Mouse (Mus musculus): ENCODE measurements around the gene Kdm5a. TPM values are rescaled to one million over a fixed set of nuclear protein-coding genes. Genes with fewer than 3 reads are reported as not detected.

Kdm5a gene
- polyA plus RNA-seq, 3 experiments from 2014 or later = 67.6 to 97.2 (median 82.3) TPM

- ATAC-seq = no peak
These were observed 108.7 kb downstream of the Kdm5a start for GRCm38 (mm10) chr6:120472455-120473140.

DNA sequence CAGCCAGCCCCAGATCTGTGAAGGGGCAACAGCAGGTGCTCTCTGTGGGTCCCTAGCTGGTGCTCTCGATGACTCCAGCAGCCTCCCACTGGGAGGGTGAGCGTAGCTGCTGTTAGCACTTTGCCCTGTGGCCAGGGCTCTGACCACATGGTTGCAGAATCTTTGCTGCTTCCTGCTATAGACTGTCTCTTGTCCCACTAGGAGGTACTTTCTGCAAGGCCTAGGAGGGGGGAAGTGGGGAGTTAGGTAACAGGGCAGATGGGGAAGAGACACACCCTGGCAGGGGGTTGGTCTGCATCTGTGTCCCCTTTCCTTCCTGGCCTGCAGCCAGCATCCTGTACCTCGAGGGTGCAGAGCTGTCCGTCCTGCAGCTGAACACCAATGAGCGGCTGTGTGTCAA lies 109.5 kb downstream of the Kdm5a start:
- ATAC-seq = no peak

- ATAC-seq = no peak
These were observed 111.4 kb downstream of the Kdm5a start for GRCm38 (mm10) chr6:120475288-120475687.

GRCm38 (mm10) chr6:120479302-120479701 lies 115.4 kb downstream of the Kdm5a start:
- ATAC-seq = no peak

DNA sequence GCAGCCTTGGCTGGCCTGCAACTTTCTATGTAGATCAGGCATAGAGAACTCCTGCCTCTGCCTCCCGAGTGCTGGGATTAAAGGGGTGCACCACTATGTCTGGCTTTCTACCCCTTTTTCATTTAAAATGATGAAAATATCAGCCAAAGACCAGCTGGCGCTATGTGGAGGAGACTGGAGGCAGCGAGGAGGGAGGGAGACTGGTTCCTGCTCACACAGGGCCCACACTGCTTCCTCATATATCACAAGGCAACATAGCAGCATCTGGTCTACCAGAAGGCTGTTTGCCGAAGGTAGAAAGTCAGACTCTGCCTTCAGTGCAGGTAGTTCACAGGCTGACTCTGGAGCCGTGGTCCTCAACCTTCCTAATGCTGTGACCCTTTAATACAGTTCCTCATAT lies 116.4 kb downstream of the Kdm5a start:
- ATAC-seq = no peak

- no peak for ATAC-seq
These were observed 117.6 kb downstream of the Kdm5a start for GRCm38 (mm10) chr6:120481538-120481937.

GRCm38 (mm10) chr6:120482021-120482420 lies 118.1 kb downstream of the Kdm5a start:
- no peak for ATAC-seq

GRCm38 (mm10) chr6:120482756-120483155 lies 118.8 kb downstream of the Kdm5a start:
- ATAC-seq = peak; percentile 4

DNA sequence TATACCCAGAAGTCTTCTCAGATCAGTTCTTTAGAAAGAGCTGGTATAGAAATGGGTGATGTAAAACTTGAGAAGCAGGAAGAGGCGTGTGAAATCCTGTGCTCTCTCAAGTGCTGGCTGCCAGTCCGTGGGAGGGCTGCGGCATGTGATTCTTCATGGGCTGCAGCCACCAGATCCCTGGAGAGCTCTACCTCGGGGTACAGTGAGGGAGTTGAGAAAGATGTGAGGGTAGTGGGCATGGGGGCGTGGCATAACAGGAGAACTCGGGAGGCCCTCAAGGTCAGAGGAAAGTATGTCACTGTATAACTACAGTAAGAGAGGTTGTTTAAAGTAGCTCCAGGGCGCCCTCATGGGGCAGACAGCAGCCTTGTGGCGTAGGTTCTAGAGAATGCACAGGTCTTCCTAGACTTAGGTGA lies 119.3 kb downstream of the Kdm5a start:
- peak; percentile 58 for ATAC-seq

GRCm38 (mm10) chr6:120485038-120485437 lies 121.1 kb downstream of the Kdm5a start:
- no peak for ATAC-seq

DNA sequence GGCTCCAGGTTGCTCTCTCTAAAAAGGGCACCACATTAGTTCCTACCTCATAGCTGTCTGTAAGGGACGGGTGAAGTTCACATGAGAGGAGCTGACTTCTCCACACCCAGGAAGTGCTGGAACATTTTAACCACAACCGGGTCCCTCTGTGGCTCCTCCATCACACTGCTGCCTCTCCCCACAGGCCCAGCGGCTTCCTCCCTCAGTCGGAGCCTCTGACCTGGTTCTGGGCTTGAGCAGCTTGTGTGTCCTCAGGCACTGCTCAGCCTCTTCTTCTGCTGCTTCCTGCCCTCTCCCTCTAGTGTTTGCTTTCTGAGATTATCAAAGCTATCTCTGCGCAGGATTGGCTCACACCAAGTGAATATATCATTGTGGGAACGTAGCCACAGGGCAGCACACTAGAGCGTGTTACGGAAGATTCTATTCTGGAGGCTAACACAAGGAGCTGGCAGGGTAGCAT lies 122.2 kb downstream of the Kdm5a start:
- peak; percentile 65 for ATAC-seq

DNA sequence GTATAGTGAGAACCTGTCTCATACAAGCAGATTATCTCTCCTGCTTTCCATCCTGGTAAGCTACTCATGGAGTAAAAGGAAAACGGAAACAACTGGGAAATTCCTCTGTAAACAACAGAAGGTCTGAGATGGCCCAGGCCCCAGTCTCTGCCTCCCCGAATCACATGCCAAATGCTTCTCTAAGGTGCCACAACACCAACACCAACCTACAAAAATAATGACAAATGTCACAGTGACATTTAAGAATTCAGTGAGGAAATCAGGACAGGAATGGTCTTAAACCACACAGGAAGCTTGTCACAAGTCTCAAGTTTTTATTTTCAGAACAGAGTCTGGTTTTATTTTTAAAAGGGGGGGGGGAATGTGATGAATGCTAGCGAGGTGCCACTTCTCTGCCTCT lies 124.7 kb downstream of the Kdm5a start:
- peak; percentile 29 for ATAC-seq

DNA sequence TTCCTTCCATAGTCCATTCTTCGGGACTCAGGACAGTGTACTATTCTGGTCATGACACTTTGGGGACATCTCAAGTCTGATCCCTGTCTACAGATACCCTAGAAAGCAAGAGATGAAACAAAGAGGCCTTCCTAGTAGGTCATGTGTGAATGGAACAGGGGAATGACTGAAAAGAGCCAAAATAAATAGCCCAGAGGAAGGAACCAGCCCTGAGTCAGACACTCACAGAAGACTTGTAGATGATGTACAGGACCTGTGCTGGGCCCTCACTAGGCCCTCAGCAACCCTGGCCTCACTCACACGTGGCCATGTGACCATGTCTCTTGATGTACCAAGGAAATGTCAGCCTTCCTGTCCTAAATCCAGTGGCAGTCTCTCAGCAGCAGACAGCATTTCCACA lies 125.5 kb downstream of the Kdm5a start:
- no peak for ATAC-seq

DNA sequence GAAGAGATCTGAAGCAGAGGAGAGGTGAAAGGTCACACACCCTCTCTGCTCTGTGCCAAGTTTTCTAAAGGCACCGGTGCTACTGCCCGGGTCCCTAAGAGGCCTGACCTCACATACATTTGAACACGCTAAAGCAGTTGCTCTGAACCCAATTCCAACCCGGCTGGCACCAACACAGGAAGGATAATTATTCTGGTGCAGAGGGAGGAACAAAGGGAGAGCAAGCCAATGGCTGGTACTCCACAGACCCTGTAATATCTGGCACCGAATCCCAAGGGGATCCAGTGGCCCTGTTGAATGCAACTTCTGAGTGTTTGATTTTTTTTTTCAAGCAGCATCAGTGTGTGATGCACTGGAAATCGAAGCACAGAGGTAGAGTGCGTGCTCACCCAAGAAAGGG lies 127.1 kb downstream of the Kdm5a start:
- ATAC-seq = no peak

- peak; percentile 39 for ATAC-seq
These were observed 128.1 kb downstream of the Kdm5a start for GRCm38 (mm10) chr6:120491862-120492498.

GRCm38 (mm10) chr6:120492499-120493373 lies 128.8 kb downstream of the Kdm5a start:
- ATAC-seq = peak; percentile 36

- peak; percentile 19 for ATAC-seq
These were observed 129.7 kb downstream of the Kdm5a start, which contains the start of gene Tmem121b for GRCm38 (mm10) chr6:120493374-120494181. Gene Tmem121b (minus strand): TSS chr6:120493807.

Other genes with a start within 250 kb of the Kdm5a start
- gene D330020A13Rik, start 69.8 kb upstream of the Kdm5a start, polyA plus RNA-seq (2017; shearing (Covaris generic)) = not detected
- gene B4galnt3, start 69.6 kb upstream of the Kdm5a start, polyA plus RNA-seq (2017; shearing (Covaris generic)) = under 1 TPM in 1 of 3 experiments, not detected in 2; 0.19 TPM
- 10 to 100 TPM in 2 of 3 experiments, 1 to 10 TPM in 1; 9.6 to 11.5 (median 10.6) TPM for gene Ccdc77, start 250 bp downstream of the Kdm5a start, polyA plus RNA-seq (2017; shearing (Covaris generic))
- gene Il17ra, start 99.1 kb downstream of the Kdm5a start, polyA plus RNA-seq (2017; shearing (Covaris generic)) = 10 to 100 TPM in 2 of 3 experiments, 1 to 10 TPM in 1; 9.7 to 27.4 (median 25.2) TPM
- gene Tmem121b, start 129.7 kb downstream of the Kdm5a start, polyA plus RNA-seq (2017; shearing (Covaris generic)) = under 1 TPM in 2 of 3 experiments, not detected in 1; 0.41 to 0.56 TPM
- 10 to 100 TPM; 24.6 to 38.9 (median 33.1) TPM for gene Hdhd5, start 167.2 kb downstream of the Kdm5a start, polyA plus RNA-seq (2017; shearing (Covaris generic))